Mouse (Mus musculus) limb, embryonic 13.5 days (tissue): Measurements from ENCODE around the gene Tcte2. TPM values are rescaled to one million over a fixed set of nuclear protein-coding genes. Genes with fewer than 3 reads are reported as not detected.

Source experiments
- ATAC-seq: fragments of 200-750 bp; cut with Nextera tagmentation; 2 replicates; pipeline ENCODE4 v1.8.0; 2017; ENCODE audit warnings: low read depth, moderate number of reproducible peaks, moderate TSS enrichment; ENCODE audit not compliant: low FRiP score
- H3K27ac ChIP-seq: fragments of 300-500 bp; sonication (generic); 2 replicates; pipeline ENCODE4 v1.5.1; 2015; ENCODE audit warnings: inconsistent platforms, mild to moderate bottlenecking, moderate library complexity
- H3K27me3 ChIP-seq: fragments of 300-500 bp; sonication (generic); 2 replicates; pipeline ENCODE4 v1.6.1; 2015; ENCODE audit warnings: mild to moderate bottlenecking, inconsistent platforms
- H3K36me3 ChIP-seq: fragments of 300-500 bp; sonication (generic); 2 replicates; pipeline ENCODE4 v1.6.1; 2015; ENCODE audit warnings: inconsistent platforms, mild to moderate bottlenecking, moderate library complexity
- H3K4me1 ChIP-seq: fragments of 300-500 bp; sonication (generic); 2 replicates; pipeline ENCODE4 v1.6.1; 2015; ENCODE audit warnings: inconsistent platforms
- H3K4me2 ChIP-seq: fragments of 300-500 bp; sonication (generic); replicated peaks from 2 replicates; pipeline ENCODE4 v1.6.1; 2015; ENCODE audit warnings: inconsistent platforms, mild to moderate bottlenecking, moderate library complexity
- H3K4me3 ChIP-seq: fragments of 300-500 bp; sonication (generic); 2 replicates; pipeline ENCODE4 v1.5.1; 2015; ENCODE audit warnings: moderate library complexity, mild to moderate bottlenecking, inconsistent platforms
- H3K9ac ChIP-seq: fragments of 300-500 bp; sonication (generic); 2 replicates; pipeline ENCODE4 v1.6.1; 2015; ENCODE audit warnings: mild to moderate bottlenecking, inconsistent platforms
- H3K9me3 ChIP-seq: fragments of 300-500 bp; sonication (generic); 2 replicates; pipeline ENCODE4 v1.6.1; 2016; ENCODE audit warnings: inconsistent platforms
- WGBS: fragments of 180-500 bp; shearing (Covaris S2); methylation state at CpG from one replicate; pipeline ENCODE4 v1.1.7; 2015; 5-methylcytosine and 5-hydroxymethylcytosine counted together
- polyA plus RNA-seq: library from polyadenylated mRNA; unstranded; fragments of >200 nt; fragmentation: Nextera tagmentation; extraction: Ambion mirVana; gene quantifications from 2 replicates; pipeline ENCODE4 v1.2.1, GENCODE M21; 2015

The Tcte2 gene
- polyA plus RNA-seq, 1 experiment from 2014 or later, result 5.4 TPM

DNA sequence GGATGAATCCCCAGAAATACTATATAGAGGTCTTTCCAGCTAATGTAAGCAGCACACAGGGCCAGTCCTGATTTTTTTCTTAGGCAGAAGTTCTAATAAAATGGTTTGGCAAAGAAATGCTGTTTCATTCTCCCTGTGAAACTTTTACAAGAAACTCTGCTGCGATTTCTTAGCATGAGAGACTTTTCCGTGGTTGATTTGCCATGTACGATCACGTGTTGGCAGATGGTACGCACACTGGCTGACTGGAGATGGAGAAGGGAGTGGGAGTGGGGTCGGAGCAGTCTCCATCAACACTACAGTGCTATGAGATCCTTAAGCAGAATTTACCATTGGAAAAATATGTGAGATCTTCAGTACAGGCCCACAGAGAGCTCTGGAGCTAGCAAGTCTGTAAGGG is 17.4 kb downstream of the Tcte2 start:
- Histone ChIP-seq H3K27me3 (no peaks in the 10 kb centered on the region), H3K27ac (peak overlapping the region; percentile 70; the same call in 1 of the 2 replicates), H3K4me3 (no peak overlapping the region), H3K36me3 (no peaks in the 10 kb centered on the region), H3K9me3 (no peaks in the 10 kb centered on the region), H3K4me1 (peaks cover 49% of the 10 kb centered on the region), H3K4me2 (peak overlapping the region; percentile 35), H3K9ac (no peak overlapping the region)
- peak; percentile 81 for ATAC-seq
- WGBS, result 42% methylated on average over 6 of the region's 6 CpGs

DNA sequence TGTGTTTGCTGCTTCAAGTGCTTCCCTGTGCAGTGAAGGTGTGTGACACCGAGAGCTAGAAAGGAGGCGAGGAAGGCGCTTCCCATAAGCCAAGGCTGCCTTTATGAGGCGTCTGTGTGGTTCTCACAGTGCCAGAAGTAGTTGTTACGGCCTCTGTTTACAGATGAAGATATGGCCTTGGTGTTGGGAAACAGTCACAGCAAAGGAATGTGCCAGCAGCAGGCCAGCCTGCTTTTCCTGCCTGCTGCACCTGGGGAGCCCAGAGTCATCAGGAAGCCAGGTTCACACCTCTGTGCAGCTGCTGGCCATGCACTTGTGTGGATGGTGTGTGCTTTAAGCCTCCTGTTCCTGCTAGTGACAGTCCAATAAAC is 17.9 kb downstream of the Tcte2 start:
- H3K36me3 ChIP-seq, result no peaks in the 10 kb centered on the region
- WGBS, result 11% methylated on average over 5 of the region's 5 CpGs
- peak overlapping the region; percentile 70; the same call in 1 of the 2 replicates for H3K27ac ChIP-seq
- peak overlapping the region; percentile 35 for H3K4me2 ChIP-seq
- H3K9me3 ChIP-seq, result no peaks in the 10 kb centered on the region
- H3K4me3 ChIP-seq, result no peak overlapping the region
- no peak overlapping the region for H3K9ac ChIP-seq
- ATAC-seq, result peak; percentile 70
- no peaks in the 10 kb centered on the region for H3K27me3 ChIP-seq
- peaks cover 49% of the 10 kb centered on the region for H3K4me1 ChIP-seq

DNA sequence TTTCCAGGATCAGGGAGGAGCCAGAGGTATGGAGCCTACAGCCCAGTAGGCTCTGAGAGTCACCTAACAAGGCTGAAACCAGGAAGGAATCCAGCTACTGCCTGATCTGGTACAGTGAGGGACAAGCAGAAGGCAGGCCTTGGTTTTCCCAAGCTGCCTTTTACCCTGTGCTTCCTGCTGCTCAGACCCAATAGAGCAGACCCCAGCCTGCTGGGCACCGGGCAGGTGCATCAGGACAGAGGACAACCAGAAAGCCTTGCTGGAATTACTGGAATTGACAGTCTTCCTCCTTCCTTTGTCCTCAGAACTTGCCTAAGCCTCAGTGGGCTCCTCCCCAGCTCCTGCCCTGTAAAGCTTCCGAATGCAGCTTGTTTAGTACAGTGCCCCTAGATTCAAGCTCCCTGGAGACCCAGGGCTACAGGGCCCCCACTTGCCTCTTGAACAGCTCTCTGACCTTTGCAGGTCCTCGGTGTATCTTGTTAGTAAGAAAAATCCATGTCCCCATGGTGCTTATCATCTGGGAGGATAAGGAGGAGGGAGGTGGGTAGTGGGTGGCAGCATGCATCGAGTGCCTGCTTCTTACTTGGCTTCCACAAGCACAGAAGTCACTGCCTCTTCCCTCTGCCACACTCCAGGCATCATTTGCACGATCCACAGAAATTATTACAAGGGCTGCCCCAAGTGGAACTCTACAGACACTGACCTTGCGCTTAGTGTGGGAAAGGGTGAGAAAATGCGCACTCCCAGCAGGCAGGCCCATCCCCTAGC is 18.5 kb downstream of the Tcte2 start:
- Histone ChIP-seq H3K27me3 (no peaks in the 10 kb centered on the region), H3K9ac (no peak overlapping the region), H3K36me3 (no peaks in the 10 kb centered on the region), H3K9me3 (no peaks in the 10 kb centered on the region), H3K4me2 (peak overlapping the region; percentile 35; the same call in 1 of the 2 replicates), H3K4me3 (no peak overlapping the region), H3K4me1 (peaks cover 49% of the 10 kb centered on the region), H3K27ac (peak overlapping the region; percentile 70)
- WGBS, result 36% methylated on average over 7 of the region's 7 CpGs
- no peak for ATAC-seq

DNA sequence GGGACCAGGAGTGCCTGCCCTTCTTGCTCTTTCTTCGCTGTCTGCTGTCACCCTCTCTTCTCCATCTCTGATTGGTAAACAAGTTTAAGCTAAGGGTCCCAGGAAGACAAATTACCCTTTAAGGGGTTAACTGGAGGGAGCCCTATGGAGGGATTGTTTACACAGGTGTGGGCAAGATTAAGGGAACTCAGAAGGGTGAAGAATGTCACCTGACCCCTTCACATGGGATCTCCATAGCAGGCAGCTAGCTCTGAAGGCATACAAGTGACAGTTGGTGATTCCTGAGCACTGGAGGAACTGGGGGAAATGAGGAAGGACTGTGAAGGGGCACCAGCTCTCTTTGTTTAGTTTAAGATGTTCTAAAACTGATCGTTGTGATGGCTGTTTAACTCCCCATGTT is 19.3 kb downstream of the Tcte2 start:
- WGBS, result 35% methylated on average over 2 of the region's 2 CpGs
- H3K4me3 ChIP-seq, result no peak overlapping the region
- H3K9ac ChIP-seq, result no peak overlapping the region
- no peaks in the 10 kb centered on the region for H3K27me3 ChIP-seq
- peaks cover 49% of the 10 kb centered on the region for H3K4me1 ChIP-seq
- no peak overlapping the region for H3K4me2 ChIP-seq
- H3K36me3 ChIP-seq, result no peaks in the 10 kb centered on the region
- ATAC-seq, result no peak
- H3K27ac ChIP-seq, result no peak overlapping the region
- no peaks in the 10 kb centered on the region for H3K9me3 ChIP-seq

DNA sequence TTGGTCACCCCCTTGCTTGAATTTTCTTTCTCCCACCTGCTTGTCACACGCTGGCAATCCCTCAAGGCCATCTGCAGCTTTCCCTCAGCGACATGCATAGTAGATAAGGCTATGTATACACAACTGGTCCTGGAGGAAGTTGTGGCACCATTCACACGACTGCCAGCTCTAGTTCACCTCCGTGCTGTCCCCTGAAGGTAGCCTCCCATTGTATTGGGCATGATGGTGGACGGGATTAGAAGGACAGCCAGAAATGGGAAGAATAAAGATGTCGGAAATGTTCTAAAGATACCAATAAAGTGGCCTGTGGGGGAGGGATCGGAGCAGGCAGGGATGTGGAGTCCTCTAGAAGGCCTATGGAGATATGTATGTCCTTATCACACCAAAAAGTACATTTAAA is 20.0 kb downstream of the Tcte2 start:
- H3K4me2 ChIP-seq, result no peak overlapping the region
- H3K27me3 ChIP-seq, result no peaks in the 10 kb centered on the region
- H3K4me1 ChIP-seq, result peaks cover 49% of the 10 kb centered on the region
- H3K27ac ChIP-seq, result no peak overlapping the region
- ATAC-seq, result no peak
- no peaks in the 10 kb centered on the region for H3K36me3 ChIP-seq
- no peak overlapping the region for H3K4me3 ChIP-seq
- 83% methylated on average over 7 of the region's 7 CpGs for WGBS
- H3K9ac ChIP-seq, result no peak overlapping the region
- no peaks in the 10 kb centered on the region for H3K9me3 ChIP-seq

DNA sequence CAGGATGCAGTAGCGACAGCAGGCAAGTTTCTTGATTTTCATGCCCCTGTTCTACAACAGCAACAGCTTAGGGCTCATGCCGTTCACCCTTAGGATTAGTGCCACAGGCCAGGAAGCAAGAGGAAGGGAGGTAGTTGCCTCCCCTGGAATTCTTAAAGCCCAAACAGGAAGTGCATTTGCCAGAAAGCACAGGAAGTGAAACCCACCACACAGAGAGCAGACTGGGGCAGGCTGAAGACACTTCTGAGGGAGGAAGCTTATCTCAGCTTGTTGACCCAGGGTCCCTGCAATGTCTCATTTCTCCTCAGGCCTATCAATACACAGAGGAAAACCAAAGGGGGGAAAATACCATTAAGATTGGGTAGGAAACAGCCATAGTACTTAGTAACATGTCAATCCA is 20.8 kb downstream of the Tcte2 start:
- Histone ChIP-seq H3K9me3 (no peaks in the 10 kb centered on the region), H3K4me3 (no peak overlapping the region), H3K4me2 (no peak overlapping the region), H3K9ac (no peak overlapping the region), H3K4me1 (peaks cover 54% of the 10 kb centered on the region), H3K36me3 (no peaks in the 10 kb centered on the region), H3K27me3 (no peaks in the 10 kb centered on the region), H3K27ac (no peak overlapping the region)
- WGBS, result 19% methylated on average over 2 of the region's 2 CpGs
- ATAC-seq, result no peak

DNA sequence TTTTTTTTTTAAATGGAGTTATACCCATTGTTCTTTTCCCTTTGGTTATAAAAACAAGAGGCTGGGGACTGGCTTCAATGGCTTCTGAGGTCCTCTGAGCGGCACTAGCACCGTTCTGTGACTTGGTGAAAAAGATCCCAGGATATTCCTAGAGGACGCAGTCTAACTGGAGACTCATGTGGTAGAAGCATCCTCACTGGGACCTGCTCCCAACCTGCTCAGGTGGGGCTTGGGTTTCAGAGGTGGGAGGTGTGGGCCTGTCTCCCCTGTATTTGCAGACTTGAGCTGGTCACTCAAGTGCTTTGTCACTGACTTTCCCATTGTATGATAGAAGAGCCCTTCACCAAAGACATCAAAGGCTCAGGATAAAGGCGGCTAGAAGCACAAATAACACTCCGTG is 21.6 kb downstream of the Tcte2 start:
- H3K27ac ChIP-seq, result no peak overlapping the region

DNA sequence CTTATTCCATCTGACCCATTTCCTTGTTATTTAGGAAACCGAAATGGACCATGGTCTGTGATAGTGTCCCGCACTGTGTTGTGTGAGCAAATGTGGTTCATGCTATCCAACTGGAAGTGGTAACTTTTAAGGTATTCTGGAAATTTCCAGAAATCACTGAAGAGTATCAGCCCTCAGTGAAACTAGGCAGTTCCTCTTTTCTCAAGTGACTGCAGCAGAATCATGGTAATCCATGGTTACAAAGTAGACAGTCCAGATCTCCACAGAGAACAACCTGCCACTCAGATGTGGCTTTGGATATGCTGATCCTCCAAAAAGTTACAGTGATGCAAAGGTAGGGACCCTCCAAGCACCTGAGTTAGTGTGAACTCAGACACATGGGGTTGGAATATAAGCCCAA is 22.7 kb downstream of the Tcte2 start:
- Histone ChIP-seq H3K36me3 (no peaks in the 10 kb centered on the region), H3K27me3 (no peaks in the 10 kb centered on the region), H3K4me3 (no peak overlapping the region), H3K9me3 (no peaks in the 10 kb centered on the region), H3K27ac (no peak overlapping the region), H3K9ac (no peak overlapping the region), H3K4me2 (no peak overlapping the region), H3K4me1 (peaks cover 36% of the 10 kb centered on the region)
- ATAC-seq, result no peak
- 85% methylated on average over 2 of the region's 2 CpGs for WGBS

More for the DNA sequence above, 21.6 kb downstream of the Tcte2 start:
- Histone ChIP-seq H3K4me2 (no peak overlapping the region), H3K9me3 (no peaks in the 10 kb centered on the region), H3K4me3 (no peak overlapping the region), H3K36me3 (no peaks in the 10 kb centered on the region), H3K27me3 (no peaks in the 10 kb centered on the region), H3K9ac (no peak overlapping the region), H3K4me1 (peaks cover 46% of the 10 kb centered on the region)
- whole genome bisulfite sequencing, result 74% methylated on average over 5 of the region's 5 CpGs
- no peak for ATAC-seq

DNA sequence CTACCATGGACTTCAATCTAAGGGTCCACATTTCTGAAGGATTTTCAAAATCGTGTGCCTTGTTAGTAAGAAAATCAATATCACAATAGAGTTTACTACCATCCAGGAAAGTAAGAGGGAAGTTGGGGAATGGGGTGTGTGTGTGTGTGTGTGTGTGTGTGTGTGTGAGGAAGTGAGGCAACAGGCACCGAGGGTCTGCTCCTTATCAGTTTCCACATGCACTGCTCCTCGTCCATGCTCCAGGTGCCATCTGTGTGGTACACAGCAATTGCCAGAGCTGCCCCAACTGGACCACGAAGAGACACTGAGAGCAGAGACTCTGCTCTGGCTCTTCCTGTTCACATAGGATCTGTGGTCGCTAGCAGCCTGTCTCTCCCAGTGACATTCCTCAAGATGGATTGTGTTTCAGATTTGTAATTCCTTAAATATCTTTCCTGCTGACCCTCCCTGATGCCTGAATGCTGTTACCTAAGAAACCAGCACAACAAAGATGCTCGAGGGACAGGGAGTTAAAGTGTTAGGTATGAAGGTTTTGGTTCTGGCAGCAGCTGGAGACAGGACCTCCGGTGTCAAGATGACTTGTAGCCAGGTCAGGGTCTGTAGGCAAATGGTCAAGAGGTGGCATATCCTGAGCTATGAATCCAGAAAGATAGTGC is 23.4 kb downstream of the Tcte2 start:
- no peak overlapping the region for H3K27ac ChIP-seq
- 0 out of 2 replicates have a peak, but pooled peaks have one; percentile 1 for ATAC-seq
- H3K4me1 ChIP-seq, result peaks cover 29% of the 10 kb centered on the region
- no peaks in the 10 kb centered on the region for H3K27me3 ChIP-seq
- no peak overlapping the region for H3K4me2 ChIP-seq
- no peak overlapping the region for H3K9ac ChIP-seq
- no peaks in the 10 kb centered on the region for H3K9me3 ChIP-seq
- H3K4me3 ChIP-seq, result no peak overlapping the region
- WGBS, result 53% methylated on average over 7 of the region's 7 CpGs
- no peaks in the 10 kb centered on the region for H3K36me3 ChIP-seq

DNA sequence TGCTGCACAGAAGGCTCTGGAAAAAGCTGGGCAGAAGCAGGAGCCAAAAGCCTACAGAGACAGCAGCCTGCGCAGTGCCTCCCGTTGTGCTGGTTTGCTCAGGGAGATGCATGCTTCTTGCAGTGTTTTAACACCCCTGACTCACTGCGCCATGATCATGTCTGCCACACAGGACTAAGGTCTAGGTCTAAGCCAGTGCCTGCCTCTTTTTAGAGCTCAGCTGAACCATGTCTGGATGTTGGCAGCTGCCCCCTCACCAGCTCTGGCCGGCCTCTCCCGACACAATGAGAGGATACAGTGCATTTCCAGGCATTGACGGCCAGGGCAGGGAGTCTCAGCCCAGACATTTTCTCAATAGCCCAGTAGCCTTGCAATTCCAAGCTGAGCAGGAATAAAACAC is 24.3 kb downstream of the Tcte2 start:
- 76% methylated on average over 6 of the region's 6 CpGs for WGBS
- Histone ChIP-seq H3K36me3 (no peaks in the 10 kb centered on the region), H3K4me1 (peaks cover 26% of the 10 kb centered on the region), H3K9ac (no peak overlapping the region), H3K27me3 (no peaks in the 10 kb centered on the region), H3K4me3 (no peak overlapping the region), H3K27ac (no peak overlapping the region), H3K4me2 (no peak overlapping the region), H3K9me3 (no peaks in the 10 kb centered on the region)
- ATAC-seq, result no peak

DNA sequence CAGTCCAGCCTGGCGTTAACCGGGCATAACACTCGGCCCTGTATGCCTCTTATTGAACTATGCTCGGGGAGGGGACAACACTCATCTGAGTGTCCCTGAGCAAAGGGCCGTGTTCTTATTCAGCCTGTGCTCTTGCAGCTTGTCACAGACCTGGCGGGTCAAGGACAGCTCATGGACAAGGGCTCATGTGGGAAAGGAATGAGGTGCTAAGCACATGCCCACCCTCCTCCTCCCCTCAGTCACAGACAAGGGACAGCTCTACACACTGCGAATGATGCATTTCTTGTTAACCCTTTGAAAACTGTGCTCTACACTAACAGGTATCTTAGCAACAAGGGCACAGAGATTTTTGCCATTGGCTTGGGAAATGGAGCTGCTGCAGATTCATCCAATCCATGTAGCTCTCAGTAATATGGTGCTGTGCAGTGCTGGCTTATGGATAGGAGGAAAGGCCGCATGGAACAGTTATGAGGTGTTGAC is 25.8 kb downstream of the Tcte2 start:
- Histone ChIP-seq H3K9me3 (no peaks in the 10 kb centered on the region), H3K36me3 (no peaks in the 10 kb centered on the region), H3K27ac (no peak overlapping the region), H3K4me3 (no peak overlapping the region), H3K27me3 (no peaks in the 10 kb centered on the region), H3K9ac (no peak overlapping the region), H3K4me1 (peaks cover 23% of the 10 kb centered on the region), H3K4me2 (no peak overlapping the region)
- WGBS, result 73% methylated on average over 8 of the region's 8 CpGs
- ATAC-seq, result no peak

DNA sequence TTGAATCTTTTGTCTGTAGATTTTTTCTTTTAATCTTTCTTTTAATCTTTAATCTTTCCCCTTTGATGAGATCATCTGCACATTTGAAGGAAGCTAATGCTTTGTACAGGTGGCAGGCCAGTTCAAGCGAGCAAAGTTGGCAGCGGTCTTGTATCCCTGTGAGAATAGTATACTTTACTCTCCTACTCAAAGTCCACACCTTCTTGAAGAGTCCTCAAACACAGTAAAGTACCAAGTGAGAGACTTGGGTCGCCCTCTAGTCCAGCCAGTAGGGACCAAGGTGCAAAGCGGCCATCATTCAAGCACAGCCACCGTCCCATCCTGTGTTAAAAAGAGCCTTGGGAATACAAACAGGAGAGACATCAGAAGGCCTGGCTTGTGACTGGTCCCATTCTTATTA is 26.6 kb downstream of the Tcte2 start:
- Histone ChIP-seq H3K36me3 (no peaks in the 10 kb centered on the region), H3K9me3 (no peaks in the 10 kb centered on the region), H3K4me1 (peaks cover 16% of the 10 kb centered on the region), H3K4me2 (no peak overlapping the region), H3K27me3 (no peaks in the 10 kb centered on the region), H3K4me3 (no peak overlapping the region), H3K27ac (no peak overlapping the region), H3K9ac (no peak overlapping the region)
- 85% methylated on average over 5 of the region's 5 CpGs for WGBS
- ATAC-seq, result no peak
